Mouse (Mus musculus): ENCODE results near the gene Vegfd. TPM values are rescaled to one million over a fixed set of nuclear protein-coding genes. Genes with fewer than 3 reads are reported as not detected.
A peak's percentile ranks its signal among the peaks of the same experiment; 100 is the strongest.

Vegfd gene
- total RNA-seq, 2 experiments from 2014 or later = 2.6 to 3.0 TPM

- no peak for DNase-seq
These were observed 46.8 kb downstream of the Vegfd start for GRCm38 (mm10) chrX:164419955-164420354.

- DNase-seq = no peak
These were observed 47.3 kb downstream of the Vegfd start for GRCm38 (mm10) chrX:164420518-164420917.

- no peak for DNase-seq
These were observed 51.6 kb downstream of the Vegfd start for GRCm38 (mm10) chrX:164424821-164425220.

- no peak for DNase-seq
These were observed 54.1 kb downstream of the Vegfd start for GRCm38 (mm10) chrX:164427295-164427694.

GRCm38 (mm10) chrX:164428224-164428623, 55.0 kb downstream of the Vegfd start:
- no peak for DNase-seq

- DNase-seq = no peak
These were observed 57.4 kb downstream of the Vegfd start for GRCm38 (mm10) chrX:164430621-164431020.

- DNase-seq = no peak
These were observed 58.0 kb downstream of the Vegfd start for GRCm38 (mm10) chrX:164431133-164431532.

GRCm38 (mm10) chrX:164431541-164431940, 58.4 kb downstream of the Vegfd start:
- no peak for DNase-seq

GRCm38 (mm10) chrX:164432682-164433081, 59.5 kb downstream of the Vegfd start:
- no peak for DNase-seq

- DNase-seq = peak in 1 of 2 experiments; percentile 36
These were observed 63.5 kb downstream of the Vegfd start, which contains the start of gene Asb11 for GRCm38 (mm10) chrX:164436709-164437108. Gene Asb11, plus strand, starts transcription at chrX:164436994.

GRCm38 (mm10) chrX:164439462-164439861, 66.3 kb downstream of the Vegfd start:
- no peak for DNase-seq

- peak; percentile 69 to 77 for DNase-seq
These were observed 67.0 kb downstream of the Vegfd start for GRCm38 (mm10) chrX:164440140-164440539.

- no peak for DNase-seq
These were observed 67.5 kb downstream of the Vegfd start for GRCm38 (mm10) chrX:164440703-164441102.

GRCm38 (mm10) chrX:164441306-164441705, 68.1 kb downstream of the Vegfd start:
- peak in 1 of 2 experiments; percentile 10 for DNase-seq

- no peak for DNase-seq
These were observed 72.4 kb downstream of the Vegfd start for GRCm38 (mm10) chrX:164445601-164446000.

GRCm38 (mm10) chrX:164446106-164446551, 73.0 kb downstream of the Vegfd start:
- DNase-seq = no peak

GRCm38 (mm10) chrX:164446835-164447681, 73.9 kb downstream of the Vegfd start:
- DNase-seq = no peak

GRCm38 (mm10) chrX:164447682-164448071, 74.5 kb downstream of the Vegfd start:
- DNase-seq = no peak

GRCm38 (mm10) chrX:164449201-164449600, 76.0 kb downstream of the Vegfd start:
- DNase-seq = peak; percentile 18 to 59

All from heart, adult 18-20 months (tissue).